Mouse (Mus musculus): ENCODE results near the gene Dact3. TPM values are rescaled to one million over a fixed set of nuclear protein-coding genes. Genes with fewer than 3 reads are reported as not detected.

The Dact3 gene
- total RNA-seq, 1 experiment from 2014 or later: 2.8 TPM

- no peak for DNase-seq
Observed at GRCm38 (mm10) chr7:16917447-16917846, 42.3 kb downstream of the Dact3 start.

- no peak for DNase-seq
Observed at GRCm38 (mm10) chr7:16918014-16918413, 42.9 kb downstream of the Dact3 start.

GRCm38 (mm10) chr7:16918670-16919069 is 43.6 kb downstream of the Dact3 start:
- DNase-seq: no peak

- peak; percentile 57 for DNase-seq
Observed at GRCm38 (mm10) chr7:16919395-16920149, 44.5 kb downstream of the Dact3 start.

- no peak for DNase-seq
Observed at GRCm38 (mm10) chr7:16920150-16920579, 45.0 kb downstream of the Dact3 start.

- peak; percentile 42 for DNase-seq
Observed at GRCm38 (mm10) chr7:16920818-16921791, 46.0 kb downstream of the Dact3 start.

- DNase-seq: no peak
Observed at GRCm38 (mm10) chr7:16921881-16922335, 46.8 kb downstream of the Dact3 start.

- no peak for DNase-seq
Observed at GRCm38 (mm10) chr7:16922360-16922973, 47.4 kb downstream of the Dact3 start.

GRCm38 (mm10) chr7:16923283-16924036 is 48.3 kb downstream of the Dact3 start:
- peak; percentile 25 for DNase-seq

- DNase-seq: peak; percentile 98
Observed at GRCm38 (mm10) chr7:16924037-16924834, 49.1 kb downstream of the Dact3 start, which contains the start of gene Calm3. Calm3 (minus strand) TSS chr7:16924114.

- DNase-seq: no peak
Observed at GRCm38 (mm10) chr7:16928341-16928740, 53.2 kb downstream of the Dact3 start.

- DNase-seq: peak; percentile 55
Observed at GRCm38 (mm10) chr7:16930850-16931249, 55.7 kb downstream of the Dact3 start.

GRCm38 (mm10) chr7:16931968-16932627 is 57.0 kb downstream of the Dact3 start:
- peak; percentile 78 for DNase-seq

GRCm38 (mm10) chr7:16932704-16933577 is 57.8 kb downstream of the Dact3 start:
- peak; percentile 54 for DNase-seq

Other genes starting within 250 kb of the Dact3 start
- not detected in 2 replicates for gene Ceacam15, start 199.6 kb upstream of the Dact3 start, total RNA-seq (2021)
- gene Ceacam9, start 153.4 kb upstream of the Dact3 start, total RNA-seq (2021): not detected in 2 replicates
- 130 and 139 TPM in 2 replicates for gene Ap2s1, start 136.9 kb upstream of the Dact3 start, total RNA-seq (2021)
- gene Slc1a5, start 94.0 kb upstream of the Dact3 start, total RNA-seq (2021): 92.7 and 99.0 TPM in 2 replicates
- 73.7 and 116 TPM in 2 replicates for gene Strn4, start 59.4 kb upstream of the Dact3 start, total RNA-seq (2021)
- gene Fkrp, start 58.6 kb upstream of the Dact3 start, total RNA-seq (2021): 27.5 and 28.2 TPM in 2 replicates
- 17.5 and 23.9 TPM in 2 replicates for gene Prkd2, start 32.4 kb upstream of the Dact3 start, total RNA-seq (2021)
- gene Gng8, start 16.5 kb downstream of the Dact3 start, total RNA-seq (2021): 0.70 TPM in 1 of 2 replicates, not detected in the other
- gene Ptgir, start 31.2 kb downstream of the Dact3 start, total RNA-seq (2021): 1.5 and 1.6 TPM in 2 replicates
- gene Calm3, start 48.8 kb downstream of the Dact3 start, total RNA-seq (2021): 242 and 255 TPM in 2 replicates
- gene Pnmal2, start 69.4 kb downstream of the Dact3 start, total RNA-seq (2021): 26.9 and 36.1 TPM in 2 replicates
- gene Pnmal1, start 84.4 kb downstream of the Dact3 start, total RNA-seq (2021): 4.3 and 5.4 TPM in 2 replicates
- gene Gm42372, start 107.8 kb downstream of the Dact3 start, total RNA-seq (2021): 1.1 and 2.1 TPM in 2 replicates
- 19.7 and 26.0 TPM in 2 replicates for gene Ccdc8, start 117.4 kb downstream of the Dact3 start, total RNA-seq (2021)
- gene Ppp5c, start 152.6 kb downstream of the Dact3 start, total RNA-seq (2021): 93.6 and 103 TPM in 2 replicates
- 2.1 and 3.5 TPM in 2 replicates for gene Hif3a, start 187.1 kb downstream of the Dact3 start, total RNA-seq (2021)
- 0.24 and 0.33 TPM in 2 replicates for gene Psg16, start 198.7 kb downstream of the Dact3 start, total RNA-seq (2021)